In genomic region chr2:100797502-100797901, GRCm38 (mm10) we compare ENCODE assay signal across 27 mouse cellular contexts.
A peak's percentile ranks its signal among the peaks of the same experiment; 100 is the strongest.
DNase-seq lines count a peak whose midpoint lies in the region; ATAC-seq and TF ChIP-seq lines count a peak whose summit lies in the region.
"Had no signal": no experiment of that assay in that cellular context is flagged by ENCODE, and none has a peak within 500 bp of the region (broad histone marks: within the 10 kb centered on the region; RNA-seq: fewer than 3 reads in every experiment).

No protein-coding gene starts in this region.

- no peak overlapping the region for H3K4me2 ChIP-seq in kidney, embryonic 14.5 days (replicated peaks; ENCODE audit: low read depth, low read length)
- no peak overlapping the region for H3K4me2 ChIP-seq in kidney, embryonic 16.5 days (replicated peaks; ENCODE audit: low read depth, low read length)
- H3K4me2 ChIP-seq: embryonic facial prominence, embryonic 13.5 days; embryonic facial prominence, embryonic 15.5 days; forebrain, embryonic 12.5 days had no signal

- ATAC-seq in kidney, embryonic 14.5 days (ENCODE audit: low FRiP score, low TSS enrichment) = peak; percentile 77
- peak; percentile 66; the same call in 1 of the 2 replicates for ATAC-seq in kidney, embryonic 16.5 days (ENCODE audit: low FRiP score, low TSS enrichment)
- ATAC-seq: activated CD4-positive, CD25-positive, alpha-beta regulatory T cell, adult 4 months; CD4-positive, CD25-positive, alpha-beta regulatory T cell, adult 4 months; forebrain, embryonic 14.5 days; forebrain, embryonic 16.5 days; Patski had no signal

- 29% methylated on average over 1 of the region's 1 CpGs for WGBS in kidney, embryonic 14.5 days
- 47% methylated on average over 1 of the region's 1 CpGs for WGBS in kidney, adult 2 months
- WGBS in kidney, embryonic 16.5 days = 29% methylated on average over 1 of the region's 1 CpGs

- TF ChIP-seq POLR2A in kidney, adult 2 months (IDR thresholded peaks at IDR 0.05; ENCODE audit: low read depth, low read length) = no peak

- DNase-seq in kidney, adult 2 months = no peak
- DNase-seq in kidney, adult 9 months = no peak
- DNase-seq in mesoderm, embryonic 11.5 days (ENCODE audit: low read depth, low spot score) = peak; percentile 20
- DNase-seq: adrenal gland, adult 8-10 months; adrenal gland, postnatal 14 days; adrenal gland, postnatal 36 days; B cell, adult 2 months; cerebellum, adult 11-12 months; cerebellum, adult 2 months; cerebellum, adult 9-11 months; cerebellum, postnatal 14 days; cerebellum, postnatal 36 days; embryo, embryonic 11 days had no signal

- no peaks in the 10 kb centered on the region for H3K27me3 ChIP-seq in kidney, embryonic 14.5 days (ENCODE audit: control insufficient read depth, insufficient read depth, low read length)
- no peaks in the 10 kb centered on the region for H3K27me3 ChIP-seq in kidney, adult 2 months (replicated peaks; ENCODE audit: control insufficient read depth, insufficient read depth, low read length)
- H3K27me3 ChIP-seq in kidney, embryonic 16.5 days (ENCODE audit: insufficient read depth, low read length) = no peaks in the 10 kb centered on the region
- H3K27me3 ChIP-seq: CH12.LX; embryonic facial prominence, embryonic 13.5 days; embryonic facial prominence, embryonic 15.5 days; forebrain, embryonic 12.5 days had no signal

- no peaks in the 10 kb centered on the region for H3K36me3 ChIP-seq in kidney, embryonic 14.5 days (ENCODE audit: control insufficient read depth, insufficient read depth, low read length)
- H3K36me3 ChIP-seq in kidney, adult 2 months (ENCODE audit: control insufficient read depth, insufficient read depth, low read length) = no peaks in the 10 kb centered on the region
- no peaks in the 10 kb centered on the region for H3K36me3 ChIP-seq in kidney, embryonic 16.5 days (ENCODE audit: insufficient read depth, low read length)
- H3K36me3 ChIP-seq: embryonic facial prominence, embryonic 13.5 days; embryonic facial prominence, embryonic 15.5 days; forebrain, embryonic 10.5 days; forebrain, embryonic 12.5 days; G1E had no signal

- H3K4me1 ChIP-seq in kidney, embryonic 14.5 days (ENCODE audit: control insufficient read depth, insufficient read depth, low read length) = no peaks in the 10 kb centered on the region
- H3K4me1 ChIP-seq in kidney, adult 2 months (ENCODE audit: control insufficient read depth, insufficient read depth, low read length) = no peaks in the 10 kb centered on the region
- no peaks in the 10 kb centered on the region for H3K4me1 ChIP-seq in kidney, embryonic 16.5 days (ENCODE audit: insufficient read depth, low read length)
- H3K4me1 ChIP-seq: embryonic facial prominence, embryonic 13.5 days; embryonic facial prominence, embryonic 15.5 days; forebrain, embryonic 10.5 days; forebrain, embryonic 12.5 days had no signal

- peaks cover 3% of the 10 kb centered on the region; the same call in 1 of the 2 replicates for H3K9me3 ChIP-seq in kidney, embryonic 14.5 days (ENCODE audit: control insufficient read depth, low read length)
- 0 out of 2 replicates have a peak, but pooled peaks cover 2% of the 10 kb centered on the region for H3K9me3 ChIP-seq in kidney, embryonic 16.5 days (ENCODE audit: low read length)
- H3K9me3 ChIP-seq: embryonic facial prominence, embryonic 13.5 days; embryonic facial prominence, embryonic 15.5 days; forebrain, embryonic 10.5 days; forebrain, embryonic 12.5 days; G1E had no signal

- TF ChIP-seq CTCF in kidney, adult 2 months (conservative IDR thresholded peaks at IDR 0.05; ENCODE audit: insufficient read depth, insufficient read length, low read depth, low read length) = no peak

- no peak overlapping the region for H3K9ac ChIP-seq in kidney, embryonic 14.5 days (ENCODE audit: low read depth, low read length)
- H3K9ac ChIP-seq in kidney, embryonic 16.5 days (replicated peaks; ENCODE audit: low read length) = no peak overlapping the region
- H3K9ac ChIP-seq: embryonic facial prominence, embryonic 13.5 days; embryonic facial prominence, embryonic 15.5 days; forebrain, embryonic 12.5 days had no signal

- H3K27ac ChIP-seq in kidney, embryonic 14.5 days (ENCODE audit: low read depth, low read length) = no peak overlapping the region
- H3K27ac ChIP-seq in kidney, adult 2 months (ENCODE audit: insufficient read depth, low read depth, low read length) = no peak overlapping the region
- no peak overlapping the region for H3K27ac ChIP-seq in kidney, embryonic 16.5 days (ENCODE audit: low read length)
- H3K27ac ChIP-seq: embryonic facial prominence, embryonic 13.5 days; embryonic facial prominence, embryonic 15.5 days; forebrain, embryonic 10.5 days; forebrain, embryonic 12.5 days had no signal

- H3K4me3 ChIP-seq in kidney, embryonic 14.5 days (ENCODE audit: low read length) = no peak overlapping the region
- H3K4me3 ChIP-seq in kidney, adult 2 months (ENCODE audit: insufficient read depth, low read depth, low read length) = no peak overlapping the region
- no peak overlapping the region for H3K4me3 ChIP-seq in kidney, embryonic 16.5 days (ENCODE audit: low read length)
- H3K4me3 ChIP-seq: embryonic facial prominence, embryonic 13.5 days; embryonic facial prominence, embryonic 15.5 days; erythroblast, embryonic 14.5 days; forebrain, embryonic 10.5 days; forebrain, embryonic 12.5 days had no signal
